Mouse (Mus musculus) NIH3T3 (cell line): ENCODE measurements around the gene Kcnd2.

ENCODE experiments used
- DNase-seq: peaks from one replicate; pipeline ENCODE4 v3.0.0-alpha.2; 2012; ENCODE audit warnings: low read depth

The Kcnd2 gene

DNA sequence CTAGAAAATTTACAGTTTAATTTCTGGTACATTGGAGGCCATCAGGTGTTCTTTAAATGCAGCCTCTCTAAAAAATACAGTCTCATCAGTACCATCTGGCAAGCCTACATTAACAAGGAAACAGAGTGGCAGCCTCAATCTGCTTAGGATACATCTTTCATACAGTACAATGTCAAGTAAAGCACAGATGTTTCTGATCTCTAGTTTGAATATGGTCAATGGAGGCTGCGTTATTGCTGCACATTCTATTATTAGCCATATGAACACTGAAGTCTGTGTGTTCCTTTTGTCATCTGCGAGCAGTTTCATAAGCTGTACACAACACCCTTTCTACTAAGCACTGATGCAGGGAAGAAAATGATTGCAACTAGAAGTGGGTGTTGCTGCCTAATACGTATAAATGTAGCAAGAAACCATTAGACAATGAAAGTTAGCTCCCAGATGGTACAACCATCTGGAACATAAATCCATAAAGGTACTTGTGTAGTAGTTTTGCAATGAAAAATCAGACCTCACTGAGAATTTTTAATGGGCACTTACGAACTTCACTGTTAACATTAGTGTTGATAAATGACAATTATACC lies 209.0 kb downstream of the Kcnd2 start:
- no peak for DNase-seq

DNA sequence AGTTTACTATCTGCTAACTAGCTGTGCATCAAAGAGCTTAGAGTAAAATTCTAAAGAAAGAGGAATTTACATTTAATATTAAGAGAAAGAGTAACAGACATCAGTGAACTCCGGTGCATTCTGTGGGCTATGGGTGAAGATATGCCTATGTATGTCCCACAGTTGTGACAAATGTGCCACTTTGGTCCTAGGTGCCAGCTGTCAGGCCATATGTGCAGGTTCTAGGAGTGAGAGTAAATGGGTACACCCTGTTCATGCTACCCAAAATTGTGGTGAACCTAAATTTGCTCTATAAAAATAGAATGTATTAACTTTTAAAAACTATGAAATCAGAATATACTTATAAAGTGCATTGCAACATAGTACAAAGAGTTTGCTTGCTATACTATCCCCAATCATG lies 215.8 kb downstream of the Kcnd2 start:
- no peak for DNase-seq

DNA sequence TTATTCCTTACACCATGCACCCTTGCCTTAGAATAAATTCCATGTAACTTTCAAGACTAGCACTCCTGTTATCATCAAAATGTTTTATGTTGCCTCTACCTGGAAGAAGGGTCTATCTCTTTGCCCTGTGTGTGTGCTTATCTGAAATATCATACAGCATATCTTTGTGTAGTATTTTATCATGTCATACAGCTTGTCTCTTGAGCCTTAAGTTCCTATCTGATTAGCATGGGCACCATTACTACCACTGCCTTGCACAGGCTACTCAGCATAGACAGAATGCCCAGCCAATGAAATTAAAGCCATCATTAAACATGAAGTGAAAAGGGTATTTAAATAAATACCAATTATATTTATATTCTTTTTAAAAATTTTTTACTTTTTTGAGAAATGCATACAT lies 249.4 kb downstream of the Kcnd2 start:
- DNase-seq: no peak

DNA sequence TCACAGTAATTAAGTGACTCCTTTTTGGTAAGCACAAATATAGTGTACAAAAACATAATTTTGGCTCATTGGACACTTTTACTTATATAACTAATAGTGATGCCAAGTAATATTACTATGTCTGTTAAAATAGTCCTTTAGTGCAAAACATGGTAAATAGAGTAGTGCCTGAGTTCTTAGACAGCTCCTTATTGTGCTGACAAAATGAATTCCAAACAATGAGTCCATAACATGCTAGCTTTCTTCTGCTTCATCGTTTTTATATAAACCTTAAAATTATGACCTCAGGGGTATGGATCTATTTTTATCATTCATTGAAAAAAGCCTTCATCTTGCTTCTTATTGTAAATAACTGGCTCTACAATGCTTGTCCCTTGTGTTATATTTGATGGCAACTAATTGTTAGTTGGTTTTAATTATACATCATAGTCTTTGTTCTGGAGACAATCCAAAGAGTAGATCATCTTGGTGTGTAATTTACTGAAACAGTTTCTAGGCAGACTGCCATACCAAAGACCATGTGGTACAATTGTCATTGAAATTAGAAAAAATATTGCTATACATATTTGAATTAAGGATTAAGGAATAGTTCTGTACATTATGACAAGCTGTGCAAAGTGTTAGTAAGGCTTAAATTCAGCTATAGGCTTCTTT lies 256.7 kb downstream of the Kcnd2 start:
- no peak for DNase-seq

DNA sequence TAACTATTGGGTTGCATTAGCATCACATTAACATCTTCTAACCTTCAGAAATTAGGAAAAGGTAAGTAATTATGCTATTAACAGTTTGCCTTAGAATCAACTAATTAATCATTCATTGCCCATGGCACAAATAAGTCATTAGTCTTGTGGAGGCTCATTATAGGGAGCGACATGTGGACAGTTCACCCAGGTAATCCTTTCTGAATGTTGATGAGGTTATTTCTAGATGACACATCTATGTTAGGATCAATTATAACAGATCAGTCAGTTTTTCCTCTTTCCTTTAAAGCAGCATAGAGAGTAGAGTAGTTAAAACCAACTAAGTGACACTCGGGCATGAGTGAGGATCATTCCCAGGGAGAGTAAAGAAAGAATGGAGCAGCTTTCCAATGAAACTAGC lies 267.4 kb downstream of the Kcnd2 start:
- no peak for DNase-seq

DNA sequence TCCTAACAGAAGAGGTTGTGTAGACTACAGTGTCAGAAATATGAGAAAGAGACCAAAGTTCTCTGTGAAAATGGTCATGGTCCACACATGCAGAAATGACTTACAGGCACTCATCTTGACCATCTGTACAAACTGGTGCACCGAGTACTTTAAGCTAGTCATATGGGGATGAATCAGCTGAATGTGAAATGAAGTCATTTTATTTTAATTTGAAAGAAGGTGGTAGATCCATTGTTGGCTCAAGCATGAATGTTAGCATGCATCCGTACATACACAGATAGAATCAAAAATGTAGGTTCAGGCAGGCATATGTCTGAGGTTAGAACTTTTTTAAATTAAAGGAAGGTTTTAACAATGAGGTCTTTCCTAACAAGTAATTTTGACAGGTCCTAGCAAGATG lies 273.2 kb downstream of the Kcnd2 start:
- DNase-seq: no peak

- DNase-seq: no peak
These were observed 287.6 kb downstream of the Kcnd2 start for GRCm38 (mm10) chr6:21502921-21503320.

DNA sequence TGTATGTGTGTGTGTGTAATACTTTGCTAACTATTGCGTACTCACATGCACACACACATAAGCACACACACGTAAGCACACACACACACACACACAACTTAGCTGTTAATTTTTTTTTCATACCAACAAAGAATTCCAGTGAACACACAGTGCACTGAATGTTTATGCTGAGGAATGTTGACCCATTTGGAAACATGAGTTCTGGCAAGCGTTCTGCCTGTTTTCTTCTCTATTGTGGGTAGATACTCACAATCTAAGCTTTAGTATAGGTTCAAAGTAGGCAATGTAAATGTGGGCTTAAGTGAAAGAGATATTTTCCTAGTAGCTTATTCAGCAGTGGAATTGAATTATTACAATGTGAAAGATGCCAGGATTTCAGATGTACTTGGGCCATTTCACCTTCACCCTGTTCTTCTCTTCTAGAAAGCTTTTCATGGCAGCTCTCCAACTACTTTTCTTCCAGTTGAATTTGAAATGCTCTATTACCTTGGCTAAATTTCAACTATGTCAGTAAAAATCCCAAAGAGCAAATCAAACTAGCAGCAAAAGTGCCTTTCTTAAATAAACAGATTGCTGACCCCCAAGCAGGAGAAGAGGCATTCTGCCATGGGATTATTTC lies 295.4 kb downstream of the Kcnd2 start:
- no peak for DNase-seq

GRCm38 (mm10) chr6:21520351-21520750 lies 305.0 kb downstream of the Kcnd2 start:
- no peak for DNase-seq

- DNase-seq: no peak
These were observed 312.3 kb downstream of the Kcnd2 start for GRCm38 (mm10) chr6:21527489-21528074.

- DNase-seq: no peak
These were observed 318.7 kb downstream of the Kcnd2 start for GRCm38 (mm10) chr6:21534009-21534408.

GRCm38 (mm10) chr6:21534820-21535219 lies 319.5 kb downstream of the Kcnd2 start:
- peak; percentile 12 for DNase-seq

DNA sequence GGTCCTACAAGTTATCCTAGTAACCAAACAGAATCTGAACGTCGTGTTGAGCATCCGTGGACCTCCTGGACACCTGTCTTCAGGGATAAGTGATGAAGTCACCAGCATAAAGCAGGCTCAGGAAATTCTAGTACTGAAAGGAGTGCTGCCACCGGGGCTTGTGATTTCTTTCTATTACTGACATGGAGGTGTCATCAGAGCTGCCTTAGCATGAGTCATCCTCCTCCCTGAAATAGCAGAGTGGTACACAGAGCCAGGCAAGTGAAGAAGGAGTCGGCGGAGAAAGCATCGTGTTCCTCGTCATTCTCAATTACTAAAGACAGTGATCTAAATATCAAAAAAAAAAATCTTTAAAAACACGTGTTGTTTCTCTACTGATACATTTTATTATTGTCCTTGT lies 336.2 kb downstream of the Kcnd2 start:
- DNase-seq: no peak

- no peak for DNase-seq
These were observed 355.7 kb downstream of the Kcnd2 start for GRCm38 (mm10) chr6:21570964-21571363.

DNA sequence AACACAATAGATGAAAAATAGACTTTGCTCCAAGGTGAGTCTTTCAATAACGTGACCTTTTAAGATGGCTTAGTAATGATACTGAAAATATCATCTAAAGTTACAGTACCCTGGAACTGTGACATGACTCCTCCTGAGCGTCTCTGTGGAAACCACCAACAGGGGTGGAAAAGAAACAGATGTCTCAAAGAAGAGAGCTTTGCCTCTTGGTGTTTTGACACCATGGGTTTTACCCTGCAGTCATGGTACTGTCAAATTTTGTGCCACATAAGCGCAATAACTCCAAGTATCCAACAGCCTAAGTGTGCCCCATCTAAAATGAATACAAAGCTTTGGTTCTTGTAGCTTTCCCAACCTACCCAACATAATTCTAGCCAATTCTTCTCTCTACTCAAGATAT lies 374.9 kb downstream of the Kcnd2 start:
- no peak for DNase-seq

GRCm38 (mm10) chr6:21597424-21597823 lies 382.1 kb downstream of the Kcnd2 start:
- DNase-seq: no peak

- DNase-seq: no peak
These were observed 394.2 kb downstream of the Kcnd2 start for GRCm38 (mm10) chr6:21609381-21610059.

- DNase-seq: no peak
These were observed 414.7 kb downstream of the Kcnd2 start for GRCm38 (mm10) chr6:21629989-21630388.

DNA sequence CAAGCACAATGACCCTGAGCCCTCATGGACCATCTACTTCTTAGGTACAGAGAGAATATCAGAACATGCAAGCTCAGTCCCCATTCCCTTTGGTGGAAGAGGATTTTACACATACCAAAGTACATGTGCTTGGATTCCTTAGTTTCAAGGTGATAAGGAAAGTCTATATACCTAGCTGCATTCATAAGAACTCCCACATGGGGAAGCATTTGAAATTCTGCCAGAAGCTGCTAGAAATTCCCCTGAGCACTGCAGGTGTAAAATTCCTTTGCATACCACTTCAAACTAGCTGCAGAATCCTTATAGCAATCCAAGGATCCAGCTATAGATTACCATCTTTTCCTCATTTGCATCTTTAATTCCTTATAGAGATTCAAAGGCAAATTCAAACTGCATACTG lies 440.4 kb downstream of the Kcnd2 start:
- DNase-seq: no peak

- peak; percentile 11 for DNase-seq
These were observed 448.8 kb downstream of the Kcnd2 start for GRCm38 (mm10) chr6:21664135-21664534.

DNA sequence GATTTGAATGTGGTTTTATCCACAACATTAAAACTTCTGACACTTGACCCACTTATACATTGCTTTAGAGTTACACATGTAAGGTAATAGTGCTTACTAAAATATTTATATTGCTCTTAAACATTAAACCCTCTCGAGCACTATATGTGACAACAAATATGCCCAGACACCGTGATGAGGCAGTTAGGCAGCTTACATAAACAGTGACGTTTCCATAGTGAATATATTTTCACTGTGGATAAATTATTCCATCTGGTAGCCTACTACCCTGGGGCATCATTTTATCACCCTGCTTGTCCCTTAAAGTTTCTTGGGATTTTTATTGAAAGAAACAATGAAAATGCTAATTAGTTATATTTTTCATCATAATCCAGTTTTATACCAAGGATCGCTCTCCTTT lies 449.3 kb downstream of the Kcnd2 start:
- DNase-seq: no peak

DNA sequence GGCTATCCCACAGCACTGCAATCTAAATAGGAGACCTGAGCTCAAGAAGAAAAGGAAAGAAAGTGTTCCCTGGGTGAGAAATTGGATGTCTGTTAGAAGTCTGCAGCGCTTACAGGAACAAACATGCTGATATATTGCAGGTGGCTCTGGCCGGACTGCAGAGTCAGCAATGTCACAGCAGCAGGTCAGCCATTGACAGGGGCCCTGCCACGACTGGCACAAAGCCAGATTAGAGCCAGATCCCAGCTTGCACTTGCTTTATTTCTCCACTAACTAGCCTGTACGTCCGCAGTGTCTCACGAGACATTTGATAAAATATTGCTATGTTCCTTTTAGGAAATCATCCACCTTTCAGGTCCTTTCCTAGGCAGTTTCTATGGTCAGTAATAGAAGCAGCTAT lies 468.9 kb downstream of the Kcnd2 start:
- DNase-seq: no peak

DNA sequence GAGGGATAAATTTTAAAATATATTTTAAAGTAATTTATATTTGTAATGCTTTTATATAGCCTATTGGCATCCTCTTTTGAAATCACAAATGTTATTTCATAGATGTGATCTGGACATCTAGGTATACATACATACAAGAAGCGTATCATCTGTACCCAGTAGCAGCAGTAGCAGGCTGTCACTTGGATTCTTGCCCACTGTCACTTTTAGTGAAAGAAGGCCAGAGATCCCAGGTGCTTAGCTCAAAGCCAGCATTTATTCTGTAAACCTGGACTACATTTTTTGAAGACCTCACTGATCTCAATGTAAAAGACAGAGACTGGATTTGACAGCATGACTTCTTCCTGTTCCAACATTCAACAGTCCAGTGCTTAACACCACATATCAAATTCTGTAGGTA lies 471.1 kb downstream of the Kcnd2 start:
- no peak for DNase-seq
